Mouse (Mus musculus): ENCODE results near the gene Preb.

DNA sequence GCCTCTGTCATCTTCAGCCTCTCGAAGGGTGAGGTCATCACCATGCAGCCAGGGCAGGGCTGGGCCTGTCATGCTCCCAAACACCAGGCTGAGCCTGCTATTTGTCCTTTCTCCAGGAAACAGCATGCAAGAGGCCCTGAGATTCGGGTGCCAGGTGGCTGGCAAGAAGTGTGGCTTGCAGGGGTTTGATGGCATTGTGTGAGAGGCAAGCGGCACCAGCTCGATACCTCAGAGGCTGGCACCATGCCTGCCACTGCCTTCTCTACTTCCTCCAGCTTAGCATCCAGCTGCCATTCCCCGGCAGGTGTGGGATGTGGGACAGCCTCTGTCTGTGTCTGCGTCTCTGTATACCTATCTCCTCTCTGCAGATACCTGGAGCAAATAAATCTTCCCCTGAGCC lies 29.3 kb downstream of the Preb start:
- TF ChIP-seq GATA1 (IDR thresholded peaks at IDR 0.05; ENCODE audit: borderline replicate concordance, low read length) (no peak), FLI1 (IDR thresholded peaks at IDR 0.05; ENCODE audit: low read length) (no peak)
